Mouse (Mus musculus) left cerebral cortex, adult 9 months (tissue): ENCODE results near the gene Cavin3.
"Not testable (repeated sequence)": the region's sequence is repeated elsewhere in the genome, so short reads cannot be mapped to it uniquely, and the experiment has no call there.

Source experiments
- DNase-seq, 2 experiments: peaks; one replicate each; pipeline ENCODE4 v3.0.0; 2022; ENCODE audit warnings: low spot score in 2 of 2

The Cavin3 gene

DNA sequence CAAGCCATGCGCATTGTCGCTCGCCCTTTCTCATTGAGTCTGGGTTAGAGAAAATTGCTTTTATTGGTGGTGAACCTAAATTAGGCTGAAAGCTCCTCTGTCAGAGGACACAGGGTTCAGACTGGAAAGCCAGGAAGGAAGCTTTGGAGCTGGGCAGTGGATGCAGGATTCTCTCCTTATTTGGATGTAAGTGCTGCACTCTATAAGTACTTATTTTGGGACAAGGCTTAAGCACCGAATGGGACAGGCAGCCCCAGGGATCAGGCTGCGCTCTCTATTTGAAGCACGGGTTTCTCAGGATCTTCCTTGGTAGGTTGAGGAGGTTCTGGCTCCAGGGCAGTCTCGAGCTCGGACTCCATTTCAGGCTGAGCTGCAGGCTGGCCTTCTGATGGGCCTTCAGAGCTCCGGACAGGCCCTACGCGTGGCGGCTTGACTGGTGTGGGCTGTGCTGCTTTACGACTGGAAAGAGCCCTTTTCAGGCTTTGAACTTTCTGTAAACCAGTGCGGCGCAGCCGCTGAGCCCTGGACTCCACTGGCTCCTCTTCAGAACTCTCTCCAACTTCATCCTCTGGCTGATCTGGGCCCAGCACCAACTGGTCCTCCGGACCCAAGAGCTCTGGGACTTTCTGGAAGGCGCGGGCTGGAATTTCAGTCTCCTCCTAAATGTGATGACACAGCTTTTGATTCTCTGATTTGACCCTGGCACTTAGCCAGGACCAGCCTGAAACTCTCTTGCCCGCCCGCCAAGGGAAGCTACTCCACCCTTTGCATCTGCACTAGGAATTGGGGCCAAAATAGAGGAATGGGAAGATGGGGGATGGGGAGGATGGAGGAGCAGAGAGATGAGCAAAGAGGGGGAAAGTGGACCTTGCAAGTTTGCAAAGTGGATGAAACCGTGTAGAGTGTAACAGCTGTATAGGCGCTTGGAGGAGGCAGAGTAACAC lies 1.3 kb downstream of the Cavin3 start:
- DNase-seq, result peak in 1 of 2 experiments; percentile 13

- no peak for DNase-seq
Measured at GRCm38 (mm10) chr7:105480081-105480480, 2.0 kb downstream of the Cavin3 start.

GRCm38 (mm10) chr7:105479232-105479631 lies 2.9 kb downstream of the Cavin3 start:
- no peak for DNase-seq

DNA sequence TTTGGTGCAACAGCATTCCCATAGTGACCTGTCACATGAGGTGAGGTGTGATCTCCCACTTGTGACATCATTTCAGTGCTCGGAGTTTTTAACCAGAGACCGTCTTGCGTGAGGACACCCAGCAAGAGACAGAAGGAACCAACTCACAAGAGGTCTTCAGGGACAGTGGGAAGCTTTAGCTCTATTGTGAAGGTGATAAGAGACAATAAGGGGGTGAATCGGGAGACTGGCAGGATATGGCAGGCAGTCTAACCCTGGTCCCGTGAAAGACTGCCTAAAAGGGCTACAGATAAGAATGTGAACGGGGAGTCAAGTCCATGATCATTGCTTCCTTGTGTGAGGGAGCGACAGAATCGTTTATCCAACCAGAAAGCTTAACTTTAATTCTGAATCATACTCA lies 3.8 kb downstream of the Cavin3 start:
- DNase-seq, result no peak

- peak in 1 of 2 experiments; percentile 66 for DNase-seq
Measured at GRCm38 (mm10) chr7:105477841-105478240, 4.3 kb downstream of the Cavin3 start.

DNA sequence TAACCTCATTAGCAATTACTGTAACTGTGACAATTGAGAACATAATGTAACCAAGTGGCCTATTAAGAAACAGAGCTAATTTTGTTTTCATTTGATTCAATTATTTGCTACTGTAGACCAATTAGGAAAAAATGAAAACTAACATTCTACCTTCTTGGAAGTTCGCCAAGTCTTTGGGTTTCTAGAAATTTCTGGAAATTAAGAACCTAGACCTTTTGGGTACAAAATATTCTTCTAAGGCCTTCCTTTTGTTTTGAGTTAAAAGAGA lies 4.7 kb downstream of the Cavin3 start:
- no peak for DNase-seq

GRCm38 (mm10) chr7:105476683-105477432 lies 5.2 kb downstream of the Cavin3 start:
- DNase-seq, result no peak

GRCm38 (mm10) chr7:105475396-105475949 lies 6.6 kb downstream of the Cavin3 start:
- DNase-seq, result no peak

DNA sequence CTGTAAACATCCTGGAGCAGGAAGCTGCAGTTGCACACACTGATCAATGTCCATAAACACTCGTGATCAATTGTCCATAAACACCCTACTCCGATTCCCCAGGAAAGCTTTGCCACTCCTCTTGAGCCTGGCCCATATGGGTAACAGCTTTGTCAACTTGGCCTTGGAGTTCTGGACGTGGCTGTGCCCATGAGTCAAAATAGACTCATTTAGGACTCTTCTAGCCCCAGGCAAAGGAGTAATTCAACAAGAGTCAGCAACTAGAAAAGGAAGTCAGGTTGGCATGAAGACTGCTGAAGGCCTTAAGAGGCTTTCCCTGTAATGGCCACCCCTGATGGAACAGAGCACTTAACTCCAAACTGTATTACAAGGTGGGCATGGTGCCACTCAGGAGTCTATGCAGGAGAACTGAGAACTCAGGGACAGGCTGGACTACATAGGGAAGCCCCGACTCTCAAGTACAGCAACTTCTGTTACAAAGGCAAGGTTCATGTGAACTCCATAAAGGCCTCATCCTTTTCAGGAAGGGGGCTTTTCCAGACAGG lies 7.3 kb downstream of the Cavin3 start:
- DNase-seq, result no peak

- no peak for DNase-seq
Measured at GRCm38 (mm10) chr7:105472607-105473006, 9.5 kb downstream of the Cavin3 start.

DNA sequence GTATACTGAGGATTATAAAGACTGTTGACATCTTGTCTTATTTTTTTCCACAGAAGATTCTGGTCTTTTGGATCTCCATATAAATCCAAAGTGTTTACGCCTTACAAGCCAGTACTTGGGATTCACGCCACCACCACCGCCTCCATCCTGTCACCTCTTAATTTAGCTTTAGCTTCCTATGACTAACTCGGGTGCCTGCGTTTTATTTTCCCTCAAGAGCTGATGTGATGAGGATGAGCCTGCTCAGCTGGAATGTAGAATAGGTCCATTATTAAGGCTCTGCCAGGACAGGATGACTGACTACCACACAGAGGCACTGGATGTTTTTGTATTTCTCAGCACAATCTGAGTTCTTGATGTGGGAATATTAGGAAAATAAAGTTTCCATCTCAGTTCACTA lies 16.6 kb downstream of the Cavin3 start:
- DNase-seq, result peak; percentile 64 to 87

DNA sequence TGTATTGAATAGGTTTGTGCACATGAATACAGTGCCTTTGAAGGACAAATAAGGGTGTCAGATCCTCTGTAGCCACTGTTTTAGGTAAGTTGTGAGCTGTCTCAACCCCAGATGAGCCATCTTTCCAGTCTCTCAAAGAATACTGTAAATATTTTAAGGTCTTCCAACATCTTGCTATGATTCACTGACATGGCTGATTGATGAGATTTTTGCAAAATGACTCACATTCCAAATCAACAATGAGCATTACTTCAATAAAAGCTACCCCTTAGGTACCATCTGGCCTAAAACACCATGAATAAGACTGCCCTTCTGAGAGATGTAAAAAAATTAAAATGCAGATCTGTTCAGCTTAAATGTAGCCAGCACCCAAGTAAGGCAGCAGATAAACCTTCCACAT lies 23.6 kb downstream of the Cavin3 start:
- no peak for DNase-seq

DNA sequence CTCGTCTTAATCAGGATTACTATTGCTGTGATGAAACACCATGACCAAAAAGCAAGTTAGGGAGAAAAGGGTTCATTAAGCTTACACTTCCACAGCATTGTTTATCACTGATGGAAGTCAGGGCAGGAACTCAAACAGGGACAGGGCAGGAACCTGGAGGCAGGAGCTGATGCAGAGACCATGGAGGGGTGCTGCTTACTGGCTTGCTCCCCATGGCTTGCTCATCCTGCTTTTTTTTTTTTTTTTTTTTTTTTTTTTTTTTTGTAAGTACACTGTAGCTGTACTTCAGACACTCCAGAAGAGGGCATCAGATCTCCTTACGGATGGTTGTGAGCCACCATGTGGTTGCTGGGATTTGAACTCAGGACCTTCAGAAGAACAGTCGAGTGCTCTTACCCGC lies 28.8 kb downstream of the Cavin3 start:
- DNase-seq, result not testable (repeated sequence)

- no peak for DNase-seq
Measured at GRCm38 (mm10) chr7:105445076-105445475, 37.0 kb downstream of the Cavin3 start.

- DNase-seq, result no peak
Measured at GRCm38 (mm10) chr7:105441426-105441825, 40.7 kb downstream of the Cavin3 start.

DNA sequence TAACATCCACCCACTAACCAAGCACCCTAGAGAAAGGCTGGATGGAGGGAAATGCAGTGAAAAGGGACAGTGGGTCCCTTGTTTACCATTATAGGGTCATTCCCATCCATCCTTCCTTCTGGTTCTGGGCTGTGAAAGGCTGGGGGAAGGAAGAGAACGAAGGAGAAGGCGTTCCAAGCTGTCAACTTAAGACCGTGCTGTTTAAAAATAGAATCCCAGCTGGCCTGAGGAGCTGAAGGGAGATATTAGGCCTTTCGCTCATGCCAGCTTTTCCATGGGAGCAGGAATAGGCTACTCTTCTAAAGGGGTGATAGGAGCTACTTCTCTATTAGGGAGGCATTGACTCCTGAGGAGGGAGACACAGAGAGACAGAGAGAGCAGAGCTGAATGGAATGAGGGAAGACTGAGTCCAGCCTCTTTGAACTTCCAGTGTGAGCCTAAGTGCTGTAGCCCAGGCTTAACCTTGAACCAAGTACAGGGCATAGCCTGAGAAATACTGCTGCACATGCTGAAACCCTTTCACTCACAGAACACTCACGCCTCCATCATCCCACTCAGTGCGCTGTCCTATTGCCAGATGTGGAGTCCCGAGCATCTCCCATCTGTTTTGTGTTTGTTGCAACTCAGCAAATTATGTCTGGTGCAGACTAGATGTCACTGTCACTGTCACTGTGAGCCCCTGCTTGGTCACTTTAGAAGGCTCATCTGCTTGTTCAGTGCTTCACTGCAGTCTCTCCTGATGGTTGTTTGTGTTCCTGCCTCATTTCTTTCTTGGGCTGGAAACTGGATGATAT lies 43.9 kb downstream of the Cavin3 start:
- DNase-seq, result peak; percentile 52 to 70

DNA sequence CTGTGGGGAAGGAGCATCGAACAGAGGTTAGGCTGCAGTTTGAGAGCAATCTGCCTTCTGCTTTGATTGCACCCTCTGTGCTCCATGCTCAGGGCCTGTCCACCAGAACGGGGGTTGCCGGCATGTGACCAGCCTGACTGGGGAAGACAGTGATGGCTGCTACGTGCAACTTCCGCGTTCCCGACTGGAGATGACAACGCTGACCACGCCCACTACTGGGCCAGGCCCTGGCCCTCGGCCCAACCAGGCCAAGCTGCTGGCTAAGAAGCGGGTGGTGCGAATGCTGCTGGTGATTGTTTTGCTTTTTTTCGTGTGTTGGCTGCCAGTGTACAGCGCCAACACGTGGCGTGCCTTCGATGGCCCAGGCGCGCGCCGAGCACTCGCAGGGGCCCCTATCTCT lies 47.3 kb downstream of the Cavin3 start:
- DNase-seq, result no peak

DNA sequence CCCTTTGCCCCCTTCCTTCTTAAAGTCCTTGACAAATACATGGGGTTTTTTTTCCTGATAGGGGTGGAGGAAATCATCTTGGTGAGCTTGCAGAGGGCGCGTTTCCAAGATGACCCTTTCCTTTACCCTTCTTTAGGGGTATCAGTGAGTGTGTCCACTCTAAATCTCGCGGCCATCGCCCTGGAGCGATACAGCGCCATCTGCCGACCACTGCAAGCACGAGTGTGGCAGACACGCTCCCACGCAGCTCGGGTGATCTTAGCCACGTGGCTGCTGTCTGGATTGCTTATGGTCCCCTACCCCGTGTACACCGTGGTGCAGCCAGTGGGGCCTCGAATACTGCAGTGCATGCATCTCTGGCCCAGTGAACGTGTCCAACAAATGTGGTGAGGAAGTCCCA lies 48.2 kb downstream of the Cavin3 start:
- DNase-seq, result no peak

DNA sequence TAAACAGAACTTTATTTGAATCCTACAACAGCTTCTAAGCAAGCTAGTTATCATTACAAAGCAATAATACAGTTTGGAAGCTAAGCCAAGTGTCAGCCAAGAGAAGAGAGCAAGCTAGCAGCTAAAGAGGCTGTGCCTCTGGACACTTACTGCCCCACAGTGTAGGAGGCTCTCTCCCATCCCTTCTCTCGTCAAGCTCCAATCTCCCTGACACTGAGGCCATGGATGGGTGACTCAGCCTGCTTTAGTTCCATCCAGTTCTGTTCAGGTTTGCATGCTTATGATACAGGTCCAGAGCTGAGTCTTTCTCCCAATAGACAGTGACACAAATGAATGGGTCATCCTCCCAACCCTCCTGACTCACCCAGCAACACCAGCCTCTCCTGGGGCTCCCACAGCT lies 50.0 kb downstream of the Cavin3 start:
- DNase-seq, result no peak
